Mouse (Mus musculus): ENCODE results near the gene Myo9b. TPM values are rescaled to one million over a fixed set of nuclear protein-coding genes. Genes with fewer than 3 reads are reported as not detected.

Myo9b gene
- polyA plus RNA-seq, 1 experiment = 8.8 TPM

GRCm38 (mm10) chr8:71375581-71376422 lies 103.3 kb downstream of the Myo9b start:
- H3K27ac ChIP-seq (ENCODE audit: control insufficient read depth, insufficient read depth, low read depth, low read length) = no peak overlapping the region
- peak overlapping the region; percentile 1; the same call in 1 of the 2 replicates for H3K4me3 ChIP-seq (ENCODE audit: control insufficient read depth, low read depth, low read length)
- peaks cover 17% of the 10 kb centered on the region for H3K4me1 ChIP-seq (ENCODE audit: control insufficient read depth, insufficient read depth, low read length)
- no peaks in the 10 kb centered on the region for H3K27me3 ChIP-seq (ENCODE audit: control insufficient read depth, insufficient read depth, low read length)
- H3K36me3 ChIP-seq (ENCODE audit: control insufficient read depth, insufficient read depth, low read length) = no peaks in the 10 kb centered on the region
- TF ChIP-seq POLR2A (IDR thresholded peaks at IDR 0.05; ENCODE audit: control insufficient read depth, low read depth, low read length) (peak; percentile 42; the same call in 1 of the 2 replicates), CTCF (IDR thresholded peaks at IDR 0.05; ENCODE audit: control insufficient read depth, insufficient read depth, insufficient replicate concordance, low read depth, low read length) (no peak)

- Histone ChIP-seq H3K27me3 (ENCODE audit: control insufficient read depth, insufficient read depth, low read length) (no peaks in the 10 kb centered on the region), H3K4me1 (ENCODE audit: control insufficient read depth, insufficient read depth, low read length) (peaks cover 20% of the 10 kb centered on the region), H3K27ac (ENCODE audit: control insufficient read depth, insufficient read depth, low read depth, low read length) (no peak overlapping the region), H3K4me3 (ENCODE audit: control insufficient read depth, low read depth, low read length) (no peak overlapping the region), H3K36me3 (ENCODE audit: control insufficient read depth, insufficient read depth, low read length) (no peaks in the 10 kb centered on the region)
- TF ChIP-seq CTCF (IDR thresholded peaks at IDR 0.05; ENCODE audit: control insufficient read depth, insufficient read depth, insufficient replicate concordance, low read depth, low read length) = no peak
- no peak for TF ChIP-seq POLR2A (IDR thresholded peaks at IDR 0.05; ENCODE audit: control insufficient read depth, low read depth, low read length)
Observed at GRCm38 (mm10) chr8:71376423-71377030, 104.0 kb downstream of the Myo9b start.

GRCm38 (mm10) chr8:71379008-71379407 lies 106.5 kb downstream of the Myo9b start:
- H3K4me3 ChIP-seq (ENCODE audit: control insufficient read depth, low read depth, low read length) = no peak overlapping the region
- H3K36me3 ChIP-seq (ENCODE audit: control insufficient read depth, insufficient read depth, low read length) = no peaks in the 10 kb centered on the region

GRCm38 (mm10) chr8:71379512-71380075 lies 107.1 kb downstream of the Myo9b start:
- Histone ChIP-seq H3K36me3 (ENCODE audit: control insufficient read depth, insufficient read depth, low read length) (no peaks in the 10 kb centered on the region), H3K4me3 (ENCODE audit: control insufficient read depth, low read depth, low read length) (no peak overlapping the region), H3K4me1 (ENCODE audit: control insufficient read depth, insufficient read depth, low read length) (peaks cover 23% of the 10 kb centered on the region), H3K27ac (ENCODE audit: control insufficient read depth, insufficient read depth, low read depth, low read length) (no peak overlapping the region), H3K27me3 (ENCODE audit: control insufficient read depth, insufficient read depth, low read length) (no peaks in the 10 kb centered on the region)
- TF ChIP-seq CTCF (IDR thresholded peaks at IDR 0.05; ENCODE audit: control insufficient read depth, insufficient read depth, insufficient replicate concordance, low read depth, low read length) (no peak), POLR2A (IDR thresholded peaks at IDR 0.05; ENCODE audit: control insufficient read depth, low read depth, low read length) (no peak)

More at GRCm38 (mm10) chr8:71379008-71379407, 106.5 kb downstream of the Myo9b start:
- Histone ChIP-seq H3K4me1 (ENCODE audit: control insufficient read depth, insufficient read depth, low read length) (peaks cover 23% of the 10 kb centered on the region), H3K27me3 (ENCODE audit: control insufficient read depth, insufficient read depth, low read length) (no peaks in the 10 kb centered on the region), H3K27ac (ENCODE audit: control insufficient read depth, insufficient read depth, low read depth, low read length) (no peak overlapping the region)
- TF ChIP-seq CTCF (IDR thresholded peaks at IDR 0.05; ENCODE audit: control insufficient read depth, insufficient read depth, insufficient replicate concordance, low read depth, low read length) (no peak), POLR2A (IDR thresholded peaks at IDR 0.05; ENCODE audit: control insufficient read depth, low read depth, low read length) (no peak)

GRCm38 (mm10) chr8:71380178-71381171 lies 108.0 kb downstream of the Myo9b start:
- TF ChIP-seq POLR2A (IDR thresholded peaks at IDR 0.05; ENCODE audit: control insufficient read depth, low read depth, low read length) (no peak), CTCF (IDR thresholded peaks at IDR 0.05; ENCODE audit: control insufficient read depth, insufficient read depth, insufficient replicate concordance, low read depth, low read length) (no peak)
- H3K4me3 ChIP-seq (ENCODE audit: control insufficient read depth, low read depth, low read length) = peak overlapping the region; percentile 71
- no peaks in the 10 kb centered on the region for H3K36me3 ChIP-seq (ENCODE audit: control insufficient read depth, insufficient read depth, low read length)
- H3K4me1 ChIP-seq (ENCODE audit: control insufficient read depth, insufficient read depth, low read length) = peaks cover 23% of the 10 kb centered on the region
- H3K27ac ChIP-seq (ENCODE audit: control insufficient read depth, insufficient read depth, low read depth, low read length) = no peak overlapping the region
- H3K27me3 ChIP-seq (ENCODE audit: control insufficient read depth, insufficient read depth, low read length) = no peaks in the 10 kb centered on the region

GRCm38 (mm10) chr8:71381421-71381970 lies 109.0 kb downstream of the Myo9b start, which contains the start of gene Nr2f6:
TSS of gene Nr2f6 (minus strand) at chr8:71381960.
- no peaks in the 10 kb centered on the region for H3K36me3 ChIP-seq (ENCODE audit: control insufficient read depth, insufficient read depth, low read length)
- H3K4me1 ChIP-seq (ENCODE audit: control insufficient read depth, insufficient read depth, low read length) = peaks cover 15% of the 10 kb centered on the region
- H3K27me3 ChIP-seq (ENCODE audit: control insufficient read depth, insufficient read depth, low read length) = no peaks in the 10 kb centered on the region
- peak within 1 kb of the TSS; percentile 82 for H3K4me3 ChIP-seq (ENCODE audit: control insufficient read depth, low read depth, low read length)
- peak within 1 kb of the TSS; percentile 86 for H3K27ac ChIP-seq (ENCODE audit: control insufficient read depth, insufficient read depth, low read depth, low read length)
- TF ChIP-seq POLR2A (IDR thresholded peaks at IDR 0.05; ENCODE audit: control insufficient read depth, low read depth, low read length) (0 out of 2 replicates have a peak, but pooled peaks have one; percentile 2), CTCF (IDR thresholded peaks at IDR 0.05; ENCODE audit: control insufficient read depth, insufficient read depth, insufficient replicate concordance, low read depth, low read length) (no peak)
